Mouse (Mus musculus) CH12.LX (cell line): ENCODE measurements at regions not wholly inside any gene's neighbourhood (a gene's known extent, or its start where the extent isn't known, plus 50 kb on each side); places are given as distances from the start of the nearest gene placed in this dataset.

ENCODE experiments used
- DNase-seq: peaks from one replicate; pipeline ENCODE4 v3.0.0-alpha.2; 2013; ENCODE audit errors: extremely low read depth
- H3K27ac ChIP-seq: 2 replicates; pipeline ENCODE4 v1.5.1; 2012; ENCODE audit warnings: low read depth, mild to moderate bottlenecking, control low read depth, moderate library complexity; ENCODE audit not compliant: insufficient read depth
- H3K27me3 ChIP-seq: replicated peaks from 2 replicates; pipeline ENCODE3; 2012; ENCODE audit warnings: inconsistent platforms
- H3K36me3 ChIP-seq, 2 experiments: replicated peaks in 1 of 2; 2 replicates each; pipeline versions ENCODE3 to v1.6.1; 2012; ENCODE audit warnings: inconsistent platforms in 1 of 2, low read length in 1 of 2, mild to moderate bottlenecking in 1 of 2, mixed read lengths in 1 of 2, moderate library complexity in 1 of 2; ENCODE audit not compliant: control insufficient read depth in 1 of 2, insufficient read depth in 1 of 2
- H3K4me1 ChIP-seq, 2 experiments: 2 replicates each; pipeline ENCODE4 v1.6.1; 2012; ENCODE audit warnings: inconsistent platforms in 1 of 2, moderate library complexity in 1 of 2; ENCODE audit not compliant: insufficient read depth in 2 of 2, control insufficient read depth in 1 of 2
- H3K4me2 ChIP-seq: 2 replicates; pipeline ENCODE4 v1.6.1; 2012; ENCODE audit warnings: low read depth, mild to moderate bottlenecking, control low read depth; ENCODE audit not compliant: poor library complexity, insufficient read depth, severe bottlenecking
- H3K4me3 ChIP-seq, 3 experiments: fragments of 150-350 bp in 1 of 3; sonication (generic) in 1 of 3; replicated peaks in 1 of 3; 2 replicates each; pipeline versions ENCODE3 to v1.5.1; 2011 to 2012; ENCODE audit warnings: low read depth in 2 of 3, low read length in 2 of 3, mild to moderate bottlenecking in 2 of 3, moderate library complexity in 2 of 3, control low read depth in 1 of 3, improper control_type of control experiment in 1 of 3, inconsistent platforms in 1 of 3, mixed read lengths in 1 of 3; ENCODE audit not compliant: poor library complexity in 1 of 3
- H3K79me2 ChIP-seq: replicated peaks from 2 replicates; pipeline ENCODE4 v1.6.1; 2012; ENCODE audit warnings: mild to moderate bottlenecking, moderate library complexity; ENCODE audit not compliant: control insufficient read depth, poor library complexity, insufficient read depth, severe bottlenecking; ENCODE audit errors: extremely low read depth
- H3K9ac ChIP-seq: 2 replicates; pipeline ENCODE4 v1.6.1; 2012; ENCODE audit warnings: low read depth, mild to moderate bottlenecking, control low read depth, moderate library complexity; ENCODE audit not compliant: insufficient read depth
- H3K9me3 ChIP-seq: replicated peaks from 2 replicates; pipeline ENCODE3; 2012; ENCODE audit warnings: low read length, inconsistent platforms, mixed read lengths
- BHLHE40 ChIP-seq: IDR thresholded peaks from 2 replicates; pipeline ENCODE4 v1.6.1; 2011; ENCODE audit warnings: mild to moderate bottlenecking, low read depth, low read length, improper control_type of control experiment
- CHD2 ChIP-seq: IDR thresholded peaks from 2 replicates; pipeline ENCODE4 v1.6.1; 2011; ENCODE audit warnings: low read length, improper control_type of control experiment
- ETS1 ChIP-seq: conservative IDR thresholded peaks from 2 replicates; pipeline ENCODE4 v1.6.1; 2012; ENCODE audit warnings: low read depth, mild to moderate bottlenecking, inconsistent platforms, low read length, improper control_type of control experiment, moderate library complexity
- HCFC1 ChIP-seq: IDR thresholded peaks from 2 replicates; pipeline ENCODE4 v1.6.1; 2012; ENCODE audit warnings: low read depth, mild to moderate bottlenecking, inconsistent platforms, low read length, improper control_type of control experiment
- MAFK ChIP-seq: IDR thresholded peaks from 2 replicates; pipeline ENCODE4 v1.6.1; 2011; ENCODE audit warnings: low read length, improper control_type of control experiment; ENCODE audit not compliant: insufficient replicate concordance
- MAZ ChIP-seq: IDR thresholded peaks from 2 replicates; pipeline ENCODE4 v1.6.1; 2012; ENCODE audit warnings: low read depth, mild to moderate bottlenecking, inconsistent platforms, low read length, improper control_type of control experiment, moderate library complexity
- MXI1 ChIP-seq: IDR thresholded peaks from 2 replicates; pipeline ENCODE4 v1.6.1; 2011; ENCODE audit warnings: mild to moderate bottlenecking, low read depth, low read length, improper control_type of control experiment
- MYC ChIP-seq: IDR thresholded peaks from 2 replicates; pipeline ENCODE4 v1.6.1; 2011; ENCODE audit warnings: low read depth, mild to moderate bottlenecking, improper control_type of control experiment, low read length
- NRF1 ChIP-seq: IDR thresholded peaks from 2 replicates; pipeline ENCODE4 v1.6.1; 2014; ENCODE audit warnings: low read depth, mild to moderate bottlenecking, inconsistent platforms, low read length, improper control_type of control experiment, moderate library complexity
- RAD21 ChIP-seq: IDR thresholded peaks from 2 replicates; pipeline ENCODE4 v1.6.1; 2011; ENCODE audit warnings: low read depth, mild to moderate bottlenecking, low read length, improper control_type of control experiment, moderate library complexity
- RCOR1 ChIP-seq: conservative IDR thresholded peaks from 2 replicates; pipeline ENCODE4 v1.6.1; 2012; ENCODE audit warnings: low read depth, mild to moderate bottlenecking, inconsistent platforms, low read length, improper control_type of control experiment
- TBP ChIP-seq: conservative IDR thresholded peaks from 2 replicates; pipeline ENCODE4 v1.6.1; 2011; ENCODE audit warnings: low read depth, low read length, improper control_type of control experiment
- UBTF ChIP-seq: IDR thresholded peaks from 2 replicates; pipeline ENCODE4 v1.6.1; 2012; ENCODE audit warnings: low read depth, mild to moderate bottlenecking, inconsistent platforms, low read length, improper control_type of control experiment, moderate library complexity
- USF1 ChIP-seq: IDR thresholded peaks from 2 replicates; pipeline ENCODE4 v1.6.1; 2014; ENCODE audit warnings: low read depth, mild to moderate bottlenecking, inconsistent platforms, low read length, improper control_type of control experiment
- ZC3H11A ChIP-seq: IDR thresholded peaks from 2 replicates; pipeline ENCODE4 v1.6.1; 2012; ENCODE audit warnings: low read depth, mild to moderate bottlenecking, inconsistent platforms, low read length, improper control_type of control experiment
- dilution Hi-C: fragments of 300-500 bp; cut with MboI; formaldehyde crosslinking; loops from 2 replicates; pipeline ENCODE4 v1.14.3; 2020; ENCODE audit warnings: low sequenced_read_pairs; ENCODE audit not compliant: extremely low pct_unique_long_range_greater_than_20kb, extremely low pct_ligation_motif_present
- in situ Hi-C: fragments of 300-500 bp; cut with MboI; formaldehyde crosslinking; loops from 3 replicates; pipeline ENCODE4 v1.14.3; 2019; ENCODE audit warnings: low sequenced_read_pairs, low pct_ligation_motif_present, low pct_unique_long_range_greater_than_20kb, mixed read lengths

DNA sequence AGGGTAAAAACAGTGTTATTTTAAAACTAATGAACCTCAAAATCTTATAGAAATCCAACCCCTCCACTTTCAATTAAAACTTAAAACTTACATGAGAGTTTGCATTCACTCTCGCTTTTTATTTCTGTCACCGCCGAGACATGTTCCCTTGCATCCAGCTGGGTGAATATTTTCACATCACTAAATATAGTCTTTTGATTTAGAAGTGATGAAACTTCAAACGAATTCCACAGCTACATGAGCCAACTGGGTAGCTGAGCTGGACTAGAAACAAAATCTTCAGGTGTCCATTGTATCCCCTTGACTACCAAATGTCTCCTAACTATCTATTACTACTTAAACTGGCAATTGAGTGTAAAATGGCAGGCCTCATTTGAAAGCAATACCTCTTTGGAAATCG is 657.5 kb upstream of the B3galt2 start:
- no peaks in the 10 kb centered on the region for H3K4me1 ChIP-seq
- H3K36me3 ChIP-seq = no peaks in the 10 kb centered on the region
- H3K4me3 ChIP-seq = no peak overlapping the region
- no peak overlapping the region for H3K4me2 ChIP-seq
- TF ChIP-seq ETS1 (no peak), MXI1 (no peak), MAFK (no peak), RCOR1 (no peak), BHLHE40 (no peak)
- H3K79me2 ChIP-seq = no peaks in the 10 kb centered on the region
- in situ Hi-C loops (no loop called here), dilution Hi-C loops (no loop called here)
- no peaks in the 10 kb centered on the region for H3K9me3 ChIP-seq
- no peak overlapping the region for H3K9ac ChIP-seq
- H3K27me3 ChIP-seq = no peaks in the 10 kb centered on the region
- DNase-seq = no peak
- no peak overlapping the region for H3K27ac ChIP-seq

DNA sequence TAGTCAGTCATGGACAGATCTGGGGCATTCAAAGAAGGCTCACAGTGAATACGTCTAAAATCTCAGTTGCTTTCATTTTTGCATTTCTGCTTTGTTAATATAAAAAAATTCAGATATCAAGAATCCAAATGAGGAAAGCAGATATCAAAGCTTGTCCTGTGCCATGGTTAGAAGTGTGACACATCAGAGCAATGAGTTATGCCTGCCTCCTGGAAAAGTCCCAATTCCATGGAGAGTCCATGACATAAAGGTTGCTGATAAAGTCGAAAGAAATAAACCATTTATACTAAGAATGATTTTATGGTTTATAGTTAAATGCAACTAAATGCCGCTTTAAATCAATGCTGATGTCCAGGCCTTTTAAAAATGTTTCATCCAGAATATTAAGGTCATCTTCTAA is 656.8 kb upstream of the B3galt2 start:
- dilution Hi-C loops (no loop called here), in situ Hi-C loops (no loop called here)
- H3K27ac ChIP-seq = no peak overlapping the region
- no peak overlapping the region for H3K4me3 ChIP-seq
- no peak for TF ChIP-seq TBP
- TF ChIP-seq, all 38 proteins: peak for 0
- H3K4me1 ChIP-seq = no peaks in the 10 kb centered on the region
- H3K9ac ChIP-seq = no peak overlapping the region
- H3K27me3 ChIP-seq = no peaks in the 10 kb centered on the region
- H3K36me3 ChIP-seq = no peaks in the 10 kb centered on the region
- H3K79me2 ChIP-seq = no peaks in the 10 kb centered on the region
- DNase-seq = no peak
- no peak overlapping the region for H3K4me2 ChIP-seq
- no peaks in the 10 kb centered on the region for H3K9me3 ChIP-seq

DNA sequence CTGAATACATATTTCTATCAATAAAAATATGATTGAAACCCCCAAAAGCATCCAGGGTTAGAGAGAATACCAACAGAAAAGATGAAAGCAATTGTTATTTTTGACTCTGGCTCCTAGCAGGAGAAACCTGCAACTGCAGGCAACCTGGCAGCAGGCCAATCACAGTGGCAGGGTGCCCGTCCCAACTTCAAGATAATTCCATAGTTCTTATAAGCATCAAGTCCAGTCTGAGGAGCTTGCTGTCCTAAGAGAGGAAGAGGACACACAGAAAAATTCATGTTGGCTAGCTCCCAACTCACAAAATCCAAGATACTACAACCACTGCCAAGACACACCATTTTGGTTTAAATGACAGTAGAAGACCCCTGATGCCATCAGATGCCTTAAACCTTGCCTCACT is 654.9 kb upstream of the B3galt2 start:
- H3K27ac ChIP-seq = no peak overlapping the region
- H3K36me3 ChIP-seq = no peaks in the 10 kb centered on the region
- no peak for DNase-seq
- H3K4me1 ChIP-seq = no peaks in the 10 kb centered on the region
- in situ Hi-C loops (no loop called here), dilution Hi-C loops (no loop called here)
- H3K9ac ChIP-seq = no peak overlapping the region
- no peaks in the 10 kb centered on the region for H3K79me2 ChIP-seq
- TF ChIP-seq MYC = no peak
- no peak for TF ChIP-seq RAD21
- TF ChIP-seq CHD2 = no peak
- no peak for TF ChIP-seq USF1
- TF ChIP-seq UBTF = no peak
- TF ChIP-seq RCOR1 = no peak
- TF ChIP-seq NRF1 = no peak
- TF ChIP-seq ZC3H11A = no peak
- no peak for TF ChIP-seq MAZ
- TF ChIP-seq HCFC1 = no peak
- no peaks in the 10 kb centered on the region for H3K27me3 ChIP-seq
- no peak overlapping the region for H3K4me3 ChIP-seq
- H3K4me2 ChIP-seq = no peak overlapping the region
- peaks cover 4% of the 10 kb centered on the region for H3K9me3 ChIP-seq
